Mouse (Mus musculus) liver, postnatal 0 days (tissue): Measurements from ENCODE around the gene Atrnl1.

ENCODE experiments used
- CTCF ChIP-seq: sonication (generic); IDR thresholded peaks from 2 replicates; pipeline ENCODE4 v1.5.1; 2016; ENCODE audit warnings: antibody characterized with exemption, low read depth
- EP300 ChIP-seq: IDR thresholded peaks from 2 replicates; pipeline ENCODE4 v1.6.1; 2016; ENCODE audit warnings: antibody characterized with exemption, low read depth, mild to moderate bottlenecking

GRCm38 (mm10) chr19:57585231-57585792 lies 25.5 kb upstream of the Atrnl1 start:
- TF ChIP-seq CTCF (no peak), EP300 (no peak)
